Mouse (Mus musculus): Measurements from ENCODE around the gene Zfr2.

Gene Zfr2

DNA sequence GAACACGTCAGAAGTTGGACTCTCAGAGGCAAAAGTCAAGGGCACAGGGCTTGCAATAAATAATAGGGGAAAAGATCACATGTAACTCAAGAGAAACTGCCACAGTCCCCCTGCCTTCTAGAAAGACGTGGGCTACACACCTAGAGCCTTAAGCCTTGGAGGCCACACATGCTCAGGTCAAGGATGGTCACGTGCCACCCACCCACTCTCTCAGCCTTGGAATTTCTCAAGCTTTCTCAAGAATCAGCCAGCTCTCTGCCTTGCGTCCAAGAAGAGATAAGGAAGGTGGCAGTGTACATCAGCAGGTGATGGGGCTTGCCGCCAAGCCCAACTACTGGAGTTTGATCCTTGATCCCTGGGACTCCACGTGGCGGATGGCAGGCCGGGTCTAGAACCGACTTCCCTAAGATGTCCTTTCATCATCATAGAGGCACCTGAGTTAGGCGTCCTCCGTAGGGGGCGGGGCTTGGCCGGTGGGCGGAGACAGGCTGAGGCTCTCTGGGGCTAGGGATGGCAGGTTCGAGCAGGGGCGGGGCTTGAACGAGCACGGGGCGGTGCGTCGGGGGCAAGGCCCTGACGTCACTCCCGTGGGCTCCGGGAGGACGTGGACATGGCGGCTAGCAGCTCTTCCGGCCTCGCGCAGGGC is at the start of gene Zfr2:
Zfr2 (plus strand) TSS at position 576 of the 646 bp plus-strand sequence.
- peak; percentile 89 for DNase-seq (ENCODE audit: low spot score)

- DNase-seq (ENCODE audit: low spot score): no peak
Measured at GRCm38 (mm10) chr10:81183805-81184204, 49.1 kb upstream of the Zfr2 start, which contains the start of gene 4930442H23Rik. Gene 4930442H23Rik, minus strand, starts transcription at chr10:81183849.

DNA sequence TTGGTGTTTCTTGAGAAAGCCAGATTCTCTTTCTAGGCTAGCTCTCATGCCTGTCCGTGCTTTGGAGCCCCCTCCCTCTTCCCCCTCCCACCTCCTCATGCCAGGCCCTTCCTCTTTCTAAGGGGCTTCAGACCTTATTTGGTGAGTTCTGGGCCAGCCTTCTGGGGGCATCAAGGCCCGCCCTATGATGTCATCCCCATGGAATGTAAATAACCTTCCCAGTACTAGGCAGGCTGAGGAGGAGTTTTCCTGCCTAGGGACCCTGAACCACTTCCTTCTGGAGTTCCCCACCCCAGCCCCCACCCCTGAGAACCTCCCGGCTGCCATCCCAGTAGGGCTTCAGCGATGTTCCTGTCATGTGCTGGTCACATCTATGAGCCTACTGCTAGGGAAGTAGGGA is 48.2 kb upstream of the Zfr2 start:
- DNase-seq (ENCODE audit: low spot score): peak; percentile 71

DNA sequence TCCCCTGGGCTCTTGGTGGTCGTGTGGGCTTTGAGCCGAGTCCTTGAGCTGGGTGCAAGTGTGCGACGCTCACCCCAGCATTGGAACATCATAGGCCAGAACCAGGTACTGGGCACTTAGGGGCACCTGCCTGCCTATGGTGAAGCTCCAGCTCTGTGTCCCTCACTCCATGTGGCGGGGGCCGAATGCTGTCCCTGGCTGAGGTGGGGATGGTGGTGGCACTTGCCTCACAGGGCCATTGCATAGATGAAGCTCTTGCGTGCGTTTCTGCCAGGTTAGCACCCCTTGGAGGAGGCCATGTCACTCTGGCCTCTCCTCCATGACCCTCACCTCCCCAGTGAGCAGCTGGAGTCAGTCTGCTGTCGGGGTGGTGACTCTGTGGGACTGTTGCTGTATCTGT is 45.8 kb upstream of the Zfr2 start:
- DNase-seq (ENCODE audit: low spot score): no peak

DNA sequence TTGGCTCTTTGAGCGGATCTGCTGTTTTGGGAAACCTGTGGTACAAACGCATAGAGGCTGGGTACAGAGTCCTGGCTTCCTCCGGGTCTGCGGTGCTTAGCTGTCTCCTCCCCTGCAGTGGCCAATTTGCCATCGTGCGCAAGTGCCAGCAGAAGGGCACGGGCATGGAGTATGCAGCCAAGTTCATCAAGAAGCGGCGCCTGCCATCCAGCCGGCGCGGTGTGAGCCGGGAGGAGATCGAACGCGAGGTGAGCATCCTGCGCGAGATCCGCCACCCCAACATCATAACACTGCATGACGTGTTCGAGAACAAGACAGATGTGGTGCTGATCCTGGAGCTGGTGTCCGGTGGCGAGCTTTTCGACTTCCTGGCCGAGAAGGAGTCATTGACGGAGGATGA is 43.1 kb upstream of the Zfr2 start:
- DNase-seq (ENCODE audit: low spot score): no peak

DNA sequence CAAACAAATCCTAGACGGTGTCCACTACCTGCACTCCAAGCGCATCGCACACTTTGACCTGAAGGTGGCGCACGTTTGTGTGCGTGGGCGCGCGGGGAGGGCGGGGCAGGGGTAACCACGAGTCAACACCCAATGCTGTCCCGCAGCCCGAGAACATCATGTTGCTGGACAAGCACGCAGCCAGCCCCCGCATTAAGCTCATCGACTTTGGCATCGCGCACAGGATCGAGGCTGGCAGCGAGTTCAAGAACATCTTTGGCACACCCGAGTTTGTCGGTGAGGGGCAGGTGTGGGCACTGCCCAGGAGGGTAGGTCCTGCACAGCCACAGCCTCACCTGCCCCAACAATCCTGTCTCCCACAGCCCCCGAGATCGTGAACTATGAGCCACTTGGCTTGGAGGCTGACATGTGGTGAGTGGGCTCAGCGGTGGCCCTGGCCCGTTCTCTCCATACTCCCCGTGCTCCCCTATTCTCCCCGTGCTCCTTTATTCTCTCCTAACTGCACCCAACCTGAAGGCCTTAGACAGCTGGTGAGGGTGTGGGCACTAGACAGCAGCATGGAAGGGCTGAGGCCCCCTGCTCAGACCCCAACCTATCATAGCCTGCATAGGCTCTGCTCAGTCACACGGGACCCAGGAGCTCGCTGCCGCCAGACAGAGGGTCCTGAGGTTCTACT is 42.6 kb upstream of the Zfr2 start:
- DNase-seq (ENCODE audit: low spot score): peak; percentile 55

GRCm38 (mm10) chr10:81190912-81191321 is 42.0 kb upstream of the Zfr2 start:
- no peak for DNase-seq (ENCODE audit: low spot score)

GRCm38 (mm10) chr10:81191342-81191982 is 41.5 kb upstream of the Zfr2 start:
- DNase-seq (ENCODE audit: low spot score): no peak

GRCm38 (mm10) chr10:81192270-81192967 is 40.5 kb upstream of the Zfr2 start:
- DNase-seq (ENCODE audit: low spot score): peak; percentile 84

- peak; percentile 53 for DNase-seq (ENCODE audit: low spot score)
Measured at GRCm38 (mm10) chr10:81192968-81193501, 39.9 kb upstream of the Zfr2 start.

GRCm38 (mm10) chr10:81193991-81194774 is 38.8 kb upstream of the Zfr2 start:
- DNase-seq (ENCODE audit: low spot score): no peak

GRCm38 (mm10) chr10:81195300-81195699 is 37.7 kb upstream of the Zfr2 start:
- no peak for DNase-seq (ENCODE audit: low spot score)

DNA sequence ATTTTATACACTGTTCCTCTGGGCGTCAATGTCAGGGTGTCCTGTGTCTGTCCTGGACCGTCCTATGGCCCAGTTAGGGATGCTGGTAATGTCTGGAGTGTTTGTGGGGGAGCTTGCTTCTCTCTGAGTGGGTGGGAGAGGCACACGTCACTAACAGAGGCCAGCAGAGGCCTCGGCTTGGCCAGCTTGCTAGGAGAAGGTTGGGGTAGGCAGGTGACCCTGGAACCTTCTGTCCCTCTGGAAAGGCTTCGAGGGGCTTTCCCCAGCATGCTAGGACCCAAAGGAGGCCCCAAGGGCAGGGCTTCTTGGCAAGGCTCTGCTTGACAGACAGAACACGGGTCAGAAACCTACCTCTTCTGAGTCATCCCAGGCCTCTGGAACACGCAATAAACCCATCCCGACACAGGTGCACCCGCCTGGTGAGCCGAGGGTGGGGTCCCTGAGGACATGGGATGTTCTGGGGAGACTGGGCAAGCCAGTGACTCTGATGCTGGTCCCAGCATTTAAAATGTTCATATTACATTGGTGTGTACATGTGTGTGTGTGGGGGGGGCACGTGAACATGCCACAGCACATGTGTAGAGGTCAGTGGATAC is 36.4 kb upstream of the Zfr2 start:
- DNase-seq (ENCODE audit: low spot score): no peak

DNA sequence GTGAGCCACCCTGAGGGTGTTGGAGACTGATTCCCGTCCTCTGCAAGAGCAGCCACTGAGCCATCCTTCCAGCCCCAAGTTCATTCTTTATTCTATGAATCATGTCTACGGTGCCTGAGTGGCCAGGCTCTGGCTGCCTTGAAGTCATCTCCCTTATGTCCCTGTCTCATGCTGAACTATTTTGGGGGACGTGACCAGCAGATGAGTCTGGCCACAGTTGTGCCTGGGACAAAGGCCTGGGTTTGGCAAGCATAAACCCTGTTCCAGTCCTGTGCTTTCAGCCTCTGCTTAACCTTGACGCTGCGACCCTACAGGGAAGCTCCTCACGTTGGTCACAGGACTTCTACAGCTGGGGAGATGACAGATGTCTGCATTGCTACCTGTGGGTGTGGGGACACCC is 35.6 kb upstream of the Zfr2 start:
- no peak for DNase-seq (ENCODE audit: low spot score)

GRCm38 (mm10) chr10:81198230-81198629 is 34.7 kb upstream of the Zfr2 start:
- DNase-seq (ENCODE audit: low spot score): peak; percentile 90

GRCm38 (mm10) chr10:81198990-81199389 is 34.0 kb upstream of the Zfr2 start:
- DNase-seq (ENCODE audit: low spot score): no peak

GRCm38 (mm10) chr10:81200141-81200540 is 32.8 kb upstream of the Zfr2 start:
- DNase-seq (ENCODE audit: low spot score): no peak

DNA sequence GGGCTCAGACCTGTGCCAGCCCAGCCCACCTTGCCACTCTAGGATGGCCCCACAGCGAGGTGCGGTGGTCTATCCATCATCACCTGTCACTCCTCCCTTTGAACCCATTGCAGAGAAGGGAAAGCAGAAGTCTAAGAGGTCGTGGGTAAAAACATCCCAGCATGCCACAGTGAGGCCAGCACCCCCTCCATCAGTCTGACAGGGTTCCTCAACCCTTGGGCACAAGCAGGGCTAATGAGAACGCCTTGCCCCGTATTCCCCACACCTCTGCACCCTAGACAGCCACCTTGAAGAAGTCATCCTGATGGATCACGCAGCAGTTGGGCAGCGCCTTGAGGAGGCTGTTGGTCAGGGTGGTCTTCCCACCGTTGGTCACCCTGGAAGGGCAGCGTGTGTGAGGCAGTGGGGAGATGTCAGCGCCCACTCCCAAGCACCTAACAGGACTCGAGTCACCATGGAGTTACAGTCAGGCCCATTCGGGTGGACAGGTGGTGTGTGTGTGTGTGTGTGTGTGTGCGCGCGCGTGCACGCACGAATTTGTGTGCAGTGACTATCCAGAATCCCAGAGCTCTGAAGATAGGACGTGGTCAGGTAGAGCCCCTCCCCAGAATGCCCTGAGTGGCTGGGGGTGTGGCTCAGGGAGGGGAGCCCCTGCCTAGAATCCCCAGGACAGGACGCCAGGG is 32.2 kb upstream of the Zfr2 start:
- DNase-seq (ENCODE audit: low spot score): no peak

DNA sequence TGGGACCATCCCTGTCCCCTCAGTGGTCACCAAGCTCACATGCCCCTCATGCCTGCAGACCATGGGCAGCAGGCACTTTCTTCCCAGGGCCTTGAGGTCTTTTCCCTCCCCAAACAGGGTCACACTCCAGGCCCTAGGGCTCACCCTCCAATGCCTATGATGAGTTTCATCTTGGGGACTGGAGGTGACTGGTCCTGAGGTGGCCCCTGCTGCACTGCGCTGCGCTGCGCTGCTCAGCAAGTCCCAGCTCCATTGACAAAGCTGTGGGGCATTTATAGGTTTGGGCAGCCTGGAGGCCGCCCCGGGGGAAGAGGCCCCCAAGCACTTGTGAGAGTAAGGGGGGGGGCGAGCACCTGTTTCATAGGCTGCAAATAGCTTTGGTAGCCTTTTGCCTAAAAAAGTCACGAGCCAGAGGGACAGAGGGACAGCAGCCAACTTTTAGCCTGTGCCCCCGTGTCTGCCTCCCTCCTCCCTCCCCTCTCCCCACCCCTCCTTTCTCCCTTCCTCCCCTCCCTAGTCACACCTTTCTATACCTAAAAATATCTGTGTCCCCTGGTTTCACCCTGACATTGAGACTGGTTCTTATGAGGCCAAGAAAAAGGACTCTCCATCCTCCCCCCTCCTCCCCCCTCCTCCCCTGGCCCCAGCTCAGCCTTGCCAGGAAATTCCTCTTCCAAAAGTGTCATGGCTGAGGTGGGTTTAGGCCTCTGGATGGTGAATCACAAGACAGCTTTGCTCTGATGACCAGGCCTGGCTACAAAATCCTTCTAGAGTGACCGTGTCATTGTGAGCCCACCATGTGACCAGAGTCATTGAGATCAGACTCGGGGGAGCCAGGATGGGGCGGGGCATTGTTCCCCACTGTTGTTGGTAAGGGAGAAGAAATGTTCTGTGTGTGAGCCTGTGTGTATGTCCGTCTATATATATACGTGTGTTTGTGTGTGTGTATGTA is 30.9 kb upstream of the Zfr2 start, which contains the start of gene Nmrk2:
Nmrk2 (minus strand) TSS at position 245 of the 952 bp plus-strand sequence.
- DNase-seq (ENCODE audit: low spot score): no peak

All from embryo, embryonic 10.5 days (tissue).